ENCODE assay signal across 8 mouse cellular contexts in the genomic region with DNA sequence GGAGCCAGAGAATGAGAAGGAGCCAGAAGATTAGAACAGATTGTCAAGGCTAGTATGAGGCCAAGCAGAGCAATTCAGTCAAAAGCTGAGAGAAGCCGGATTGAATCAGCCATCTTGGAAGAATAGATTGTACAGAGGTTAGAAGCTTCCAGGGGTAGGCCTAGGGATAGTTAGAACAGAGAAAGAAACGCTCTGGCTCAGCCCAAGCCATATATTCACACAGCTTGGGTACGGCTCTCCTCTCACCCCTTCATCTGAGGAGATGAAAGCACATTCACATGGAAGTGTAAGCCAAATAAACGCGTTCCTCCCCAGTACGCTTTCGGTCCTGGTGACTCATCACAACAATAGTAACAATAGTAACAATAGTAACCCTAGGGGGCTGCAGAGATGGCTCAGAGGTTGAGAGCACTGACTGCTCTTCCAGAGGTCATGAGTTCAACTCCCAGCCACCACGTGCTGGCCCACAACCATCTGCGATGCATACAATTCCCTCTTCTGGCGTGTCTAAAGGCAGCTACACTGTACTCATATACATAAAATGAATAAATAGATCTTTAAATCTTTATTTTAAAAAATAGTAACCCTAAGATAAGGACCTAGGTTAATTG. TPM values are rescaled to one million over a fixed set of nuclear protein-coding genes. Genes with fewer than 3 reads are reported as not detected.
DNase-seq lines count a peak whose midpoint lies in the region; ATAC-seq and TF ChIP-seq lines count a peak whose summit lies in the region.

No protein-coding gene starts in this region.

- H3K4me2 ChIP-seq in kidney, embryonic 15.5 days = peak overlapping the region; percentile 90
- H3K4me2 ChIP-seq in hindbrain, embryonic 13.5 days = peak overlapping the region; percentile 68
- H3K4me2 ChIP-seq in midbrain, embryonic 15.5 days = peak overlapping the region; percentile 67

- TF ChIP-seq POLR2A in bone marrow macrophage, adult 2 months (IDR thresholded peaks at IDR 0.05; ENCODE audit: borderline replicate concordance, low read depth, low read length) = no peak

- H3K4me3 ChIP-seq in kidney, embryonic 15.5 days (replicated peaks) = peak overlapping the region; percentile 93
- peak overlapping the region; percentile 40 for H3K4me3 ChIP-seq in bone marrow macrophage, adult 2 months (ENCODE audit: insufficient read depth, low read length)
- H3K4me3 ChIP-seq in hindbrain, embryonic 13.5 days = peak overlapping the region; percentile 80
- H3K4me3 ChIP-seq in midbrain, embryonic 15.5 days = peak overlapping the region; percentile 81

- no peaks in the 10 kb centered on the region for H3K9me3 ChIP-seq in kidney, embryonic 15.5 days (replicated peaks)
- H3K9me3 ChIP-seq in hindbrain, embryonic 13.5 days = no peaks in the 10 kb centered on the region
- H3K9me3 ChIP-seq in midbrain, embryonic 15.5 days = no peaks in the 10 kb centered on the region

- H3K27ac ChIP-seq in kidney, embryonic 15.5 days = peak overlapping the region; percentile 98
- H3K27ac ChIP-seq in bone marrow macrophage, adult 2 months (ENCODE audit: insufficient read depth, low read depth, low read length) = peak overlapping the region; percentile 11; the same call in 1 of the 2 replicates
- H3K27ac ChIP-seq in hindbrain, embryonic 13.5 days = peak overlapping the region; percentile 95; the same call in 1 of the 2 replicates
- H3K27ac ChIP-seq in midbrain, embryonic 15.5 days = peak overlapping the region; percentile 91; the same call in 1 of the 2 replicates

- H3K9ac ChIP-seq in kidney, embryonic 15.5 days = peak overlapping the region; percentile 85
- H3K9ac ChIP-seq in hindbrain, embryonic 13.5 days = peak overlapping the region; percentile 93
- H3K9ac ChIP-seq in midbrain, embryonic 15.5 days = peak overlapping the region; percentile 77

- DNase-seq in kidney, postnatal 25 days = no peak
- DNase-seq in thymus, postnatal 36 days = no peak
- no peak for DNase-seq in frontal cortex, postnatal 25 days (ENCODE audit: low spot score in 2 of 2)
- no peak for DNase-seq in gastrocnemius, adult 18-20 months (ENCODE audit: low spot score)

- H3K27me3 ChIP-seq in kidney, embryonic 15.5 days = no peaks in the 10 kb centered on the region
- no peaks in the 10 kb centered on the region for H3K27me3 ChIP-seq in hindbrain, embryonic 13.5 days
- H3K27me3 ChIP-seq in midbrain, embryonic 15.5 days (replicated peaks) = no peaks in the 10 kb centered on the region

- WGBS in kidney, embryonic 15.5 days = 21% methylated on average over 10 of the region's 10 CpGs
- 13% methylated on average over 10 of the region's 10 CpGs for WGBS in hindbrain, embryonic 13.5 days
- 23% methylated on average over 10 of the region's 10 CpGs for WGBS in midbrain, embryonic 15.5 days

- peaks cover 25% of the 10 kb centered on the region for H3K4me1 ChIP-seq in kidney, embryonic 15.5 days
- peaks cover 17% of the 10 kb centered on the region for H3K4me1 ChIP-seq in bone marrow macrophage, adult 2 months (ENCODE audit: control insufficient read depth, insufficient read depth, low read length)
- H3K4me1 ChIP-seq in hindbrain, embryonic 13.5 days (replicated peaks) = peaks cover 44% of the 10 kb centered on the region
- H3K4me1 ChIP-seq in midbrain, embryonic 15.5 days = peaks cover 36% of the 10 kb centered on the region

- no peak for ATAC-seq in kidney, embryonic 15.5 days (replicated peaks; ENCODE audit: low FRiP score)
- ATAC-seq in hindbrain, embryonic 13.5 days (ENCODE audit: low FRiP score) = no peak
- no peak for ATAC-seq in midbrain, embryonic 15.5 days (replicated peaks)

- no peak for TF ChIP-seq CTCF in bone marrow macrophage, adult 2 months (IDR thresholded peaks at IDR 0.05; ENCODE audit: low read depth, low read length)

- peaks cover 40% of the 10 kb centered on the region for H3K36me3 ChIP-seq in kidney, embryonic 15.5 days
- peaks cover 44% of the 10 kb centered on the region for H3K36me3 ChIP-seq in hindbrain, embryonic 13.5 days
- H3K36me3 ChIP-seq in midbrain, embryonic 15.5 days (replicated peaks) = peaks cover 10% of the 10 kb centered on the region; the same call in 1 of the 2 replicates

RNA-seq across cellular contexts. Expression of gene Bola2, which starts 0.7 kb away (rescaled TPM):
- 144 and 146 TPM in 2 replicates for polyA plus RNA-seq in kidney, embryonic 15.5 days (2015; fragmentation: Nextera tagmentation; extraction: Ambion mirVana)
- 62.1 and 63.7 TPM in 2 replicates for polyA plus RNA-seq in bone marrow macrophage, adult 2 months (2012; ENCODE audit: insufficient read depth, insufficient read length, missing spikeins)
- polyA plus RNA-seq in hindbrain, embryonic 13.5 days (2015; fragmentation: Nextera tagmentation; extraction: Ambion mirVana) = 149 and 154 TPM in 2 replicates
- polyA plus RNA-seq in midbrain, embryonic 15.5 days (2015; fragmentation: Nextera tagmentation; extraction: Ambion mirVana) = 116 and 126 TPM in 2 replicates
- total RNA-seq in gastrocnemius, adult 18-20 months (2021) = 10 to 100 TPM; 37.1 to 42.2 TPM

RNA-seq across cellular contexts. Expression of gene Slx1b, which starts 1.0 kb away (rescaled TPM):
- polyA plus RNA-seq in kidney, embryonic 15.5 days (2015; fragmentation: Nextera tagmentation; extraction: Ambion mirVana) = 12.9 and 13.1 TPM in 2 replicates
- polyA plus RNA-seq in bone marrow macrophage, adult 2 months (2012; ENCODE audit: insufficient read depth, insufficient read length, missing spikeins) = 8.4 and 11.6 TPM in 2 replicates
- polyA plus RNA-seq in hindbrain, embryonic 13.5 days (2015; fragmentation: Nextera tagmentation; extraction: Ambion mirVana) = 20.9 and 22.2 TPM in 2 replicates
- 18.3 and 20.9 TPM in 2 replicates for polyA plus RNA-seq in midbrain, embryonic 15.5 days (2015; fragmentation: Nextera tagmentation; extraction: Ambion mirVana)
- total RNA-seq in gastrocnemius, adult 18-20 months (2021) = 1 to 10 TPM; 1.9 to 2.8 TPM

RNA-seq across cellular contexts. Expression of gene Coro1a, which starts 13.0 kb away (rescaled TPM):
- 17.9 and 24.3 TPM in 2 replicates for polyA plus RNA-seq in kidney, embryonic 15.5 days (2015; fragmentation: Nextera tagmentation; extraction: Ambion mirVana)
- 622 and 668 TPM in 2 replicates for polyA plus RNA-seq in bone marrow macrophage, adult 2 months (2012; ENCODE audit: insufficient read depth, insufficient read length, missing spikeins)
- polyA plus RNA-seq in hindbrain, embryonic 13.5 days (2015; fragmentation: Nextera tagmentation; extraction: Ambion mirVana) = 81.4 and 90.1 TPM in 2 replicates
- 119 and 127 TPM in 2 replicates for polyA plus RNA-seq in midbrain, embryonic 15.5 days (2015; fragmentation: Nextera tagmentation; extraction: Ambion mirVana)
- 1 to 10 TPM; 2.0 to 2.4 TPM for total RNA-seq in gastrocnemius, adult 18-20 months (2021)

RNA-seq across cellular contexts. Expression of gene Sult1a1, which starts 18.3 kb away (rescaled TPM):
- polyA plus RNA-seq in kidney, embryonic 15.5 days (2015; fragmentation: Nextera tagmentation; extraction: Ambion mirVana) = 6.2 and 8.3 TPM in 2 replicates
- 42.3 and 56.8 TPM in 2 replicates for polyA plus RNA-seq in bone marrow macrophage, adult 2 months (2012; ENCODE audit: insufficient read depth, insufficient read length, missing spikeins)
- 1.4 and 1.6 TPM in 2 replicates for polyA plus RNA-seq in hindbrain, embryonic 13.5 days (2015; fragmentation: Nextera tagmentation; extraction: Ambion mirVana)
- polyA plus RNA-seq in midbrain, embryonic 15.5 days (2015; fragmentation: Nextera tagmentation; extraction: Ambion mirVana) = 8.3 and 8.9 TPM in 2 replicates
- total RNA-seq in gastrocnemius, adult 18-20 months (2021) = 10 to 100 TPM; 11.1 to 15.9 TPM

RNA-seq across cellular contexts. Expression of gene Sgf29, which starts 45.4 kb away (rescaled TPM):
- polyA plus RNA-seq in kidney, embryonic 15.5 days (2015; fragmentation: Nextera tagmentation; extraction: Ambion mirVana) = 48.2 and 55.0 TPM in 2 replicates
- 28.6 and 31.7 TPM in 2 replicates for polyA plus RNA-seq in bone marrow macrophage, adult 2 months (2012; ENCODE audit: insufficient read depth, insufficient read length, missing spikeins)
- polyA plus RNA-seq in hindbrain, embryonic 13.5 days (2015; fragmentation: Nextera tagmentation; extraction: Ambion mirVana) = 53.4 and 56.5 TPM in 2 replicates
- 62.3 and 72.4 TPM in 2 replicates for polyA plus RNA-seq in midbrain, embryonic 15.5 days (2015; fragmentation: Nextera tagmentation; extraction: Ambion mirVana)
- total RNA-seq in gastrocnemius, adult 18-20 months (2021) = 10 to 100 TPM; 29.1 to 33.1 TPM

Comparison
In these comparisons a context has a peak if more than half of its experiments do, and no peak if none do; other contexts are left out.
1. H3K27ac ChIP-seq: peak in every context shown above with its lines; median percentile 98 in kidney, embryonic 15.5 days; 95 in hindbrain, embryonic 13.5 days; 91 in midbrain, embryonic 15.5 days; 11 in bone marrow macrophage, adult 2 months.
2. H3K4me3 ChIP-seq: peak in every context shown above with its lines; median percentile 93 in kidney, embryonic 15.5 days; 81 in midbrain, embryonic 15.5 days; 80 in hindbrain, embryonic 13.5 days; 40 in bone marrow macrophage, adult 2 months.